Mouse (Mus musculus) fibroblast of lung, adult 2 months (primary cell): ENCODE measurements around the gene Oxsr1.
"Not testable (repeated sequence)": the region's sequence is repeated elsewhere in the genome, so short reads cannot be mapped to it uniquely, and the experiment has no call there.

Source experiments
- DNase-seq: peaks from one replicate; pipeline ENCODE4 v3.0.0-alpha.2; 2011; ENCODE audit warnings: low read depth

The Oxsr1 gene

DNA sequence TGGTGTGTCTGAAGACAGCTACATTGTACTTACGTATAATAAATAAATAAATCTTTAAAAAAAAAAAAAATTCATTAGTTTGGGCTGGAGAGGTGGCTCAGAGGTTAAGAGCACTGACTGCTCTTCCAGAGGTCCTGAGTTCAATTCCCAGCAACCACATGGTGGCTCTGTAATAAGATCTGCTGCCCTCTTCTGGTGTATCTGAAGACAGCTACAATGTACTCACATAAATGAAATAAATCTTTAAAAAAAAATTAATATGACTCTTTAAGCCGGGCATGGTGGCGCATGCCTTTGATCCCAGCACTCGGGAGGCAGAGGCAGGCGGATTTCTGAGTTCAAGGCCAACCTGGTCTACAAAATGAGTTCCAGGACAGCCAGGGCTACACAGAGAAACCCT, 47.4 kb downstream of the Oxsr1 start:
- DNase-seq = not testable (repeated sequence)

DNA sequence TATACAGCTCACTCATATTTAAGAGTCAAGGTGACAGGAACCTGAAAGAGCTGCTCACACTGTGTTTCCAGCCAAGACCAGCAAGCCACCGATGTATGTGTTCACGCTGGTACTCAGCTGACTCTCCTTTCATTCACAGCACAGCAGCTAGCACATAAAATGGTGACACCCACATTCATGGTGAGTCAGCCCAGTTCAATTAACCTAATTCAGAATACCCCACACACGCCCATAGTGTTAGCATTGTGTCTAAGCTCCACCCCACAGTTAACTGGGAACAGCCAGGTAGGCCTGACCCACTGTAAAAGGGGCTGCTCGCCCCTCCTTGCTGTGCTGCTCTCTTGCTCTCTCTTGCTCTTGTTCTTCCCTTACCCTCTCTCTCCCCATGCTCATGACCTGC, 50.7 kb downstream of the Oxsr1 start:
- no peak for DNase-seq

DNA sequence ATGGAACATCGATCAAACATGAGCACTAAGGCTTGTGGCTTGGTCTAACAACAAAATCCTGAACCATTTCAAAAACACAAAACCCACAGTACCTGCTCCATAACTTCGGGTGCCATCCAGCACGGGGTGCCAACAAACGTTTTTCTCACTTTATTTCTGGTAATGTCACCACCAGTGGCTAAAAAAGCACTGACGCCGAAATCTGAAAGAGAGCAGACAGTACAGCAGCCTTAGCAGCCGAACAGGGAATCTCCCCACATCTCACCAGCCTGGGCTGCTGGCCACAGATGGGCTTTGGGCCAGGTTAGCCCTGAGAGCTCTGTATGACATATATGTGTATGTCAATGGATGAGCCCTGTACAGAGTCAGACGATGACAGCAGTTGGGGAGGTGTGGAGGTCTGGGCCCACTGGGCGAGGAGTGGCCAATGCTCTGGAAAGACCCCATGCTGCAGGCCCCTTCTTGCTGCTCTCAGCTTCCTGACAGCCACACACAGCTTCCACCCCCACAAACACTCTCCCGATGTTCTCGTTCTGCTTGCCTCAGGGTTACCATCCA, 53.6 kb downstream of the Oxsr1 start:
- no peak for DNase-seq

DNA sequence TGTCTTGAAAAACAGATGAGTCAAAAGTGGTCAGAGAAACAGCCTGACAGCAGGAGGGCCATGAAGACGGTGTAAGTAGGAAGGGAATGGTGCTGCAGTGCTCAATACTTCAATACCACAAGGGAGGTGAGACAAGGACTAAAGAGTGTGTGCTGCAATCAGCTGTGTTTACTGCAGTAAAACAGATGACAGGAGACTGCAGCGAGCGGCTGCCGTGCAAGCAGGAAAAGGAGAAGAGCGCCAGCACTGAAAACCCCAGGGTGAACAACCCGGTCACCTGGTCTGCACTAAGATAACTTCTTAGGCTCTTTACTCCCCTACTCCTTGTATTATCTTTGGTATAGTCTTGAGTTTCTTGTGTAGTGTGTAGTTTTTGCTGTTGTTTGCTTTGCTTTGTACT, 54.1 kb downstream of the Oxsr1 start:
- DNase-seq = no peak

GRCm38 (mm10) chr9:119266121-119266395, 56.2 kb downstream of the Oxsr1 start:
- DNase-seq = not testable (repeated sequence)

DNA sequence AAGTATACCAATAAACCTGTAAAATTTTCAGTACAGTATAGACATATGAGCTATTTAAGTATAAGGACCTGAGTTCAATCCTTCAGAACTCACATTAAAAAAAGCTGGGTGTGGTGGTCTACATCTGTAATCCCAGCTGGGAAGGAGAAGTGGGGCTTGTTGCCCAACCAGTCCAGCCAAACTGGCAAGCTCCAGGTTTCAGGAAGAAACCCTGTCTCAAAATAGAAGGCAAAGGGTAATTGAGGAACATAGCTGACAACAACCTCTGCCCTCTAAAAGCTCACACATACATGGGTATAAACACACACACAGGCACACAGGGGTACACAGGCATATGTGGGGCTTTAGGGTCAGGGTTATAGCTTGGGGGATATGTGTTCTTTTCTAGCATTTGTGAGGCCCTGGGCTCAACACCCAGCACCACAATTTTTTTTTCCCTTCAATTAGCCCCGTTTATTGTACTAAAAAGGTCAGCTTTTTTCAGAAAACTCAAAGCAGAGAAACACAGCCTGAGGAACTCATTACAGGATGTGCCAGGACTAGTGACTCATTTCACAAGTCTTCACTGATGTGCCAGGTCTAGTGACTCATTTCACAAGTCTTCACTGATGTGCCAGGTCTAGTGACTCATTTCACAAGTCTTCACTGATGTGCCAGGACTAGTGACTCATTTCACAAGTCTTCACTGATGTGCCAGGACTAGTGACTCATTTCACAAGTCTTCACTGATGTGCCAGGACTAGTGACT, 56.7 kb downstream of the Oxsr1 start:
- peak; percentile 4 for DNase-seq

GRCm38 (mm10) chr9:119263067-119263466, 59.2 kb downstream of the Oxsr1 start:
- DNase-seq = no peak

- no peak for DNase-seq
Observed at GRCm38 (mm10) chr9:119260825-119261224, 61.4 kb downstream of the Oxsr1 start.

- no peak for DNase-seq
Observed at GRCm38 (mm10) chr9:119258785-119259184, 63.4 kb downstream of the Oxsr1 start.

GRCm38 (mm10) chr9:119258128-119258527, 64.1 kb downstream of the Oxsr1 start:
- DNase-seq = no peak

- DNase-seq = no peak
Observed at GRCm38 (mm10) chr9:119256161-119256560, 66.1 kb downstream of the Oxsr1 start.

DNA sequence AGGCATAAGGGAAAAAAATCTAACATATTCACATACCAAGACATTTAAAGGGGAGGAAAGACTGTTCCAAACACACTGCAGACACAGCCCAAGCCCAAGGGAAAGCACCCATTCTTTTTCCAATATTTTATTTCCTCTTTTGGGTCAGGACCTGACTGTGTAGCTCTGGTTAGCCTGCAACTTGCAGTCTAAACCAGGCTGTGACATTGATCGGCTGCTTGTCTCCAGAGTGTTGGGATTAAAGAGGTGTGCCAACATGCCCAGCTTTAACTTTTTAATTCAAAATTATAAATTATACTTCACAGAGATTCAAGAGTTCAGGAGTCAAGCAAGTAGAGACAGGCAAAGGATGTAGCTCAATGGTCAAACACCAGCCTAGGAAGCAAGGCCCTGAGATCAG, 67.1 kb downstream of the Oxsr1 start:
- no peak for DNase-seq

GRCm38 (mm10) chr9:119254187-119254586, 68.0 kb downstream of the Oxsr1 start:
- no peak for DNase-seq

DNA sequence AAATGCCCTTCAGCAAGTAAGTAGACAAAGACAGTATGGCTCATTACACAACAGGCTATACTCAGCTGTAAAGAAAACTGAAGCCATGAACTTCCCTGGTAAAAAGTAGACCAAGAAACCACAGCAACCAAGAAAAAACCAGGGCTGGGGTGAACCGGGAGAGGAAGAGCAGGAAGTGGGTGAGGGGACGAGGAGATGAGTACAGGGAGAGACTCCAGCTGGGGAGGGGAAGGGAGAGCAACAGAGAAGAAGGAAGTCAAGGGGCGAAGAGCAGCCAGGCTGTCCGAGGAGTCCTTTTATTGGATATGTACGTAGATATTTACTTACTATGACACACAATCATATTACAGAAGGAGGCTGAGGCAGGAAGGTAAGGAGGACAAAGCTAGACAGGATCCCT, 74.2 kb downstream of the Oxsr1 start:
- DNase-seq = no peak

- DNase-seq = no peak
Observed at GRCm38 (mm10) chr9:119246826-119247225, 75.4 kb downstream of the Oxsr1 start.

- DNase-seq = no peak
Observed at GRCm38 (mm10) chr9:119243981-119244380, 78.2 kb downstream of the Oxsr1 start.

DNA sequence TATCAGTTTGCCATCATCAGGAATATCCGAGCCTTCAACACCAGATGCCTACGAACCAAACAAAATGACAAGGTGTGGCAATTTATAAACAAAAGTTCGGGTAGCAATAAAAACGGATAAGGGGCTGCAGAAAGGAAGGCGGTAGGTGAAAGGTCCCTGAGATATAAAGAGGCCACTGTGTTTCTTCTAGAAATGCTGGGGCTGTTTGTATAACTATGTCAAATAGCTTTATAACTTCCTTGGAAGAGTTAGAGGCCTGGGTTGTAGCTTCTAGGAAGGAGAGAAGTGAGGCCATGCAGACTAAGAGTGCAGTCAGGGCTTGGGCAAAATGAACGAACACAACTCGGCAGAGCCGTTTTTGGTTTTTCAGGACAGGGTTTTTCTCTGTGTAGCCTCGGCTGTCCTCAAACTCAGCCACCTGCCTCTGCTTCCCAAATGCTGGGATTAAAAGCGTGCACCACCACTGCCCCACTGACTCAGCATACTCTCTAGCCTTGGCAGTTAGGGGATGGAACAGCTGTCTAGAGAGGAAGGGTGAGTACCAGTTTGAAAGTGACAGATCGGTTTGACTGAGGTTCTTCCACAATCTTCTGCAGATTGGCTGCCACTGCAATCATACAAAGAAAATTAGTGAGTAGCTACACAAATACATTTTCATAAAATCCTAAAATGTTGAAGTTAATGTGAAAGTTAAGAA, 80.9 kb downstream of the Oxsr1 start:
- no peak for DNase-seq

- no peak for DNase-seq
Observed at GRCm38 (mm10) chr9:119240286-119240997, 81.8 kb downstream of the Oxsr1 start.

DNA sequence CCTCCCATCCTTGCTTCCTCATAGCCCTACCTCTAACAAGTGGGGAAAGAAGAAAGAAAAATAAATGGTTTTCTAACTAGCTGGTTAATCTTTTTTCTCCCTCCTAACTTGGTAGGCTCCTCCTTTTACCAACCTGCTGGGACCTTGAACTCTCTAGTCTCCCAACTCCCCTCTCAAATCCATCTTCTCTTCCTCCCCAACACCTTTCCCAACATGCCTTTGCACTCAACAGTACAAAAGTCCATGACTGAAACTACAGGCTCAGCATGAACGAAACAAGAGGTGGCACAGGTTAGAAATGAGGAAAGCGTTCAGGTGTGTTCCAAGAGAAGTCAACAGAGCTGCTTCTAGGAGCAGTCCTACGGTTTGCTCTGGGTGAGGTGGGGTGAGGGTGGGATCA, 83.0 kb downstream of the Oxsr1 start:
- DNase-seq = no peak

- DNase-seq = no peak
Observed at GRCm38 (mm10) chr9:119238796-119239195, 83.4 kb downstream of the Oxsr1 start.

- no peak for DNase-seq
Observed at GRCm38 (mm10) chr9:119231552-119231951, 90.7 kb downstream of the Oxsr1 start.

DNA sequence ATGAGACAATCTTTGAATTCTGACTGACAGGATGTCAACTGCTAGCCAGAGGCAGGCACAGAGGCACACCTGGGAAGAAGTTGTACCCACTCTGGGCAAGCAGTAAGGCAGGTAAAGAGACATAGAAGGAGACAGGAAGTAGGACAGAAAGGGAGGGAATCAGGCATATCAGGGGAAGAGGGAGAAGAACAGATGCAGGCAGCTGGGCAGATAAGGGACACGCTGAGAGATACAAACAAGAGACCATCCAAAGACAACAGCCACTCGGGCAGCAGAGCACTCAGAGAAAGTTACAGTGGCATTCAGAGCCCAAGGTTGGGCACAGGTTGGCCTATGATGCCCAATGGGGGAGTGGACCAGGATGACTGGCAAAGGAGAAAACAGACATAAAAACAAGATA, 91.4 kb downstream of the Oxsr1 start:
- DNase-seq = no peak

- no peak for DNase-seq
Observed at GRCm38 (mm10) chr9:119220249-119220648, 102.0 kb downstream of the Oxsr1 start.
